Mouse (Mus musculus): ENCODE results near the gene Chd2. TPM values are rescaled to one million over a fixed set of nuclear protein-coding genes. Genes with fewer than 3 reads are reported as not detected.

The Chd2 gene
- polyA plus RNA-seq, 1 experiment = 47.9 TPM

GRCm38 (mm10) chr7:73422223-73423113 lies 119.2 kb downstream of the Chd2 start:
- no peak for TF ChIP-seq POLR2A (IDR thresholded peaks at IDR 0.05; ENCODE audit: borderline replicate concordance, low read depth, low read length)
- peak; percentile 80 for TF ChIP-seq CTCF (IDR thresholded peaks at IDR 0.05; ENCODE audit: low read depth, low read length)
- Histone ChIP-seq H3K4me3 (ENCODE audit: insufficient read depth, low read length) (no peak overlapping the region), H3K27ac (ENCODE audit: insufficient read depth, low read depth, low read length) (no peak overlapping the region), H3K4me1 (ENCODE audit: control insufficient read depth, insufficient read depth, low read length) (peaks cover 10% of the 10 kb centered on the region)

DNA sequence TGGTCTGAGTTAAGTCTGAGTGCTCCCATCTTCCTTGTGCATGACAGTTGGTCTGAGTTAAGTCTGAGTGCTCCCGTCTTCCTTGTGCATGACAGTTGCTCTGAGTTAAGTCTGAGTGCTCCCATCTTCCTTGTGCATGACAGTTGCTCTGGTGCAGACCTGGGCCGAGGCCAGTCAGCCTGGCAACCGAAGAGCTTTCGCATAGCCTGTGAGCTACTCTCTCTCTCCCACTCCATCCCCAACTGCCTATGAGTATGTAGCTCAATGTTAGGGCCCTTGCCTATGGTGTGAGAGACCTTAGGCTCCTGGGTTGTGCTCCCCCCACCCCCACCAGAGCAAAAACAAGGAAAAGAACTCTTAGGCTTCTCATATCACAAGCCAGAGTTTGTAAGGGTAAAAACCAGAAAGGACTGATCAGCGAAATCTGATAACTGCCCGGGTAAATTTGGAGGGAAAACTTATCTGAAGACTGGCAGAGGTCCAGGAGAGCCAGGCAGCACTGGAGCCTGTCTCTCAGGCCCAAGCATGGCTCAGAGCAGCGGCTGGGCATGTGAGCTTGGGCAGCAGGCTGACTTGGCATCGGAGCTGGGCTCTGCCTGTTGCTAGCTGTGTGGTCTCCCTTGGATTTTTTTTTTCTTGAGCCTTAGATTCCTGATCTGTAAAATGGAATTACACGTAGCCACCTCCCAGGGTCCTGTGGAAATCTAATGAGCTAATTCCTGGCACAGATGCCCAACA lies 120.2 kb downstream of the Chd2 start:
- TF ChIP-seq POLR2A (IDR thresholded peaks at IDR 0.05; ENCODE audit: borderline replicate concordance, low read depth, low read length) = no peak
- TF ChIP-seq CTCF (IDR thresholded peaks at IDR 0.05; ENCODE audit: low read depth, low read length) = no peak
- H3K27ac ChIP-seq (ENCODE audit: insufficient read depth, low read depth, low read length) = no peak overlapping the region
- no peak overlapping the region for H3K4me3 ChIP-seq (ENCODE audit: insufficient read depth, low read length)
- peaks cover 5% of the 10 kb centered on the region for H3K4me1 ChIP-seq (ENCODE audit: control insufficient read depth, insufficient read depth, low read length)

GRCm38 (mm10) chr7:73420827-73421226 lies 120.8 kb downstream of the Chd2 start:
- Histone ChIP-seq H3K27ac (ENCODE audit: insufficient read depth, low read depth, low read length) (no peak overlapping the region), H3K4me1 (ENCODE audit: control insufficient read depth, insufficient read depth, low read length) (peaks cover under 1% of the 10 kb centered on the region; the same call in 1 of the 2 replicates), H3K4me3 (ENCODE audit: insufficient read depth, low read length) (no peak overlapping the region)
- TF ChIP-seq POLR2A (IDR thresholded peaks at IDR 0.05; ENCODE audit: borderline replicate concordance, low read depth, low read length) (no peak), CTCF (IDR thresholded peaks at IDR 0.05; ENCODE audit: low read depth, low read length) (no peak)

- TF ChIP-seq CTCF (IDR thresholded peaks at IDR 0.05; ENCODE audit: low read depth, low read length) (no peak), POLR2A (IDR thresholded peaks at IDR 0.05; ENCODE audit: borderline replicate concordance, low read depth, low read length) (no peak)
- no peaks in the 10 kb centered on the region for H3K4me1 ChIP-seq (ENCODE audit: control insufficient read depth, insufficient read depth, low read length)
- H3K4me3 ChIP-seq (ENCODE audit: insufficient read depth, low read length) = no peak overlapping the region
- no peak overlapping the region for H3K27ac ChIP-seq (ENCODE audit: insufficient read depth, low read depth, low read length)
These were observed 122.3 kb downstream of the Chd2 start for GRCm38 (mm10) chr7:73419375-73419774.

DNA sequence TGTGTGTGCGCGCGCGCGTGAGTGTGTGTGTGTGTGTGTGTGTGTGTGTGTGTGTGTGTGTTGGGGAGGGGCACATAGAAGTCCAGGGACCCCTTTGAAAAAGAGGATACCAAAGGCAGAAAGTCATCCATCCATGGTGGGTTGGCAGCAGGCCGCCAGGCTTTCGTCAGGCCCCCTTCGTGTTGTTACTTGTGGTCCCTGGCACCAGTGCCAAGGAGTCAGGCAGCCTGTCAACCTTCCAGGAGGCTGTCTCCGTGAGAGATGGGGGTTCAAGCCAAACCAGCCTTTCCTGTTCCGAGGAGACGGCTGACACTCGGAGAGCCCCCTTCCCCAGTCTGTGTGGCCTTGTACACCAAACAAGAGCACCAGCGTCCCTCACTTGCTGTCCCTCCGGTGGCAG lies 127.4 kb downstream of the Chd2 start:
- Histone ChIP-seq H3K4me3 (ENCODE audit: insufficient read depth, low read length) (no peak overlapping the region), H3K27ac (ENCODE audit: insufficient read depth, low read depth, low read length) (no peak overlapping the region), H3K4me1 (ENCODE audit: control insufficient read depth, insufficient read depth, low read length) (no peaks in the 10 kb centered on the region)
- TF ChIP-seq CTCF (IDR thresholded peaks at IDR 0.05; ENCODE audit: low read depth, low read length) (no peak), POLR2A (IDR thresholded peaks at IDR 0.05; ENCODE audit: borderline replicate concordance, low read depth, low read length) (no peak)

DNA sequence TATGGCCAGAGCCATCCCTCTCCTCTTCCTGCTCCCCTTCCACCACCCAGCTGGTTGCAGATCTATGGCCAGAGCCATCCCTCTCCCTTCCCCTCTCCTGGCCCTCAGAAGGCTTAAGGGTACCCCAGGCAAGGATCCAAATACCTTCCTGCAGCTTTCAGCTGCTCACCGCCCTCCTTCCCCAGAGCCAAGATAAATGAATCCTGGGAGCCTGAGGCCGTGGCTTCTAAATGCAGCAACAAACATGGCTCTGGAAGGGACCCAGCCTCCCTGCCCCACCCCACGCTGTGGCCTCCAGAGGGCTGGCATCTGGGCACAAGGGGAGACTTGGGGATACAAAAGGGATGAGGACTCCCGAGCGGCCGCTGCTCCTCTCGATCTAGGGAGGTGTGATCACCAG lies 129.2 kb downstream of the Chd2 start:
- Histone ChIP-seq H3K27ac (ENCODE audit: insufficient read depth, low read depth, low read length) (no peak overlapping the region), H3K4me1 (ENCODE audit: control insufficient read depth, insufficient read depth, low read length) (no peaks in the 10 kb centered on the region), H3K4me3 (ENCODE audit: insufficient read depth, low read length) (no peak overlapping the region)
- TF ChIP-seq POLR2A (IDR thresholded peaks at IDR 0.05; ENCODE audit: borderline replicate concordance, low read depth, low read length) (no peak), CTCF (IDR thresholded peaks at IDR 0.05; ENCODE audit: low read depth, low read length) (no peak)

DNA sequence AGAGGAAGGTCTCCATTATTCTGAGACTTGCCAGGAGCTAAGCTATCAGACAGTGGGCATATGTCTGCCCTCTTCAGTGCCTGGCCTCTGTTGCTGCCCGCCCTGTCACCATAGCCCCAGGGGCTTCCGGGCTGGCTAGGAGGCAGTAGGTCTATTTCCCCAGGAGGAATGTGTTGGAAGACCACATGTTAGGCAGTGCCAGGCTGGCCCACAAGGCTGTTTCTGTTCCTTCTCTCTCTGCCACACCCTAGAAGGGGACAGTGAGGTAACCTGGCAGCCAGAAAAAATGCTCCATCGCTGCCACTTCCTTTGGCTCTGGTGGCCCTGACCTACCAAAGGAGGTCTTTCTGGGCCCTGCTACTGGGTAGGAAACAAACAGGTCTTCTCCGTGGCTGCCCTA lies 129.6 kb downstream of the Chd2 start:
- Histone ChIP-seq H3K27ac (ENCODE audit: insufficient read depth, low read depth, low read length) (no peak overlapping the region), H3K4me1 (ENCODE audit: control insufficient read depth, insufficient read depth, low read length) (no peaks in the 10 kb centered on the region), H3K4me3 (ENCODE audit: insufficient read depth, low read length) (no peak overlapping the region)
- TF ChIP-seq CTCF (IDR thresholded peaks at IDR 0.05; ENCODE audit: low read depth, low read length) = no peak
- no peak for TF ChIP-seq POLR2A (IDR thresholded peaks at IDR 0.05; ENCODE audit: borderline replicate concordance, low read depth, low read length)

DNA sequence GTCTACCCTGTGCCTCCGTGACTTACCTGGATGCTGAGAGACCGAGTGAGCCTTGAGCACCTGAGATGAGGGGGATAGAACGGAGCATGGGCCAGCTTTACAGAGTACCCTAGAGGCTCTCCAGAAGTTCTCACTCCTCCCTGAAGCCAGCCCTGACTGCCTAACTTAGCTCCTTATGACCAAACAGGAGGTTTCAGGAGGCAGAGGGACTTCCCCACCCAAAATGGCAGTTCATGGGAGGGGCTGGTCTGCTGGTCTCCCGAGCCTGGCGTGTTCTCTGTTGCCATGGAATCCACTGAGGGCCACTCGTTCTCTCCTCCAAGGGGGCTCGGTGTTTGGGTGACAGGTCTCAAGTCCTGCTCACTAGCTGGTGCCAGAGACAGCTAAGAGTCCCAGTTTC lies 130.1 kb downstream of the Chd2 start:
- Histone ChIP-seq H3K27ac (ENCODE audit: insufficient read depth, low read depth, low read length) (no peak overlapping the region), H3K4me1 (ENCODE audit: control insufficient read depth, insufficient read depth, low read length) (no peaks in the 10 kb centered on the region), H3K4me3 (ENCODE audit: insufficient read depth, low read length) (no peak overlapping the region)
- TF ChIP-seq CTCF (IDR thresholded peaks at IDR 0.05; ENCODE audit: low read depth, low read length) = no peak
- no peak for TF ChIP-seq POLR2A (IDR thresholded peaks at IDR 0.05; ENCODE audit: borderline replicate concordance, low read depth, low read length)

DNA sequence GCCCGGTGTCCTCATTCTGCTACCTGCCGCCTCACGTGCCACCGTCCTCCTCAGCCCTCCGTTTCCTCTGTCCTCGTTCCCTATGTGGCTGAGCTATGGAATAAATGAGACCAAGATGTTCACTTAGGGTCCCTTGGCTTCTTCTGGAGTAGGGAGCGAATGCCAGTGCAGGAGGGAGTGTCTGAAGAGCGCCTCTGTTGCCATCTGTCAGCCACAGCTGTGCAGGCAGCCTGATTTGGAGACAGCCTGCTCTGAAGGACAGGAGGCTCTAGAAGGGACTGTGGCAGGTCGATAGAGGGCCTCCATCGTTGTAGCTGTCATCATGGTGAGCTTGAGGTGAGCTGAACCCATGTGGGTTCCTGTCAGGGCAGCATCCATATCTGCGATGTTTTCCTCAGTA lies 136.1 kb downstream of the Chd2 start:
- no peaks in the 10 kb centered on the region for H3K4me1 ChIP-seq (ENCODE audit: control insufficient read depth, insufficient read depth, low read length)
- TF ChIP-seq POLR2A (IDR thresholded peaks at IDR 0.05; ENCODE audit: borderline replicate concordance, low read depth, low read length) (no peak), CTCF (IDR thresholded peaks at IDR 0.05; ENCODE audit: low read depth, low read length) (no peak)
- no peak overlapping the region for H3K4me3 ChIP-seq (ENCODE audit: insufficient read depth, low read length)
- H3K27ac ChIP-seq (ENCODE audit: insufficient read depth, low read depth, low read length) = no peak overlapping the region

- H3K4me3 ChIP-seq (ENCODE audit: insufficient read depth, low read length) = no peak overlapping the region
- TF ChIP-seq CTCF (IDR thresholded peaks at IDR 0.05; ENCODE audit: low read depth, low read length) = no peak
- TF ChIP-seq POLR2A (IDR thresholded peaks at IDR 0.05; ENCODE audit: borderline replicate concordance, low read depth, low read length) = no peak
- H3K27ac ChIP-seq (ENCODE audit: insufficient read depth, low read depth, low read length) = no peak overlapping the region
- H3K4me1 ChIP-seq (ENCODE audit: control insufficient read depth, insufficient read depth, low read length) = no peaks in the 10 kb centered on the region
These were observed 138.1 kb downstream of the Chd2 start for GRCm38 (mm10) chr7:73403538-73403937.

Measured in bone marrow macrophage, adult 2 months (primary cell).